Mouse (Mus musculus): ENCODE data around the gene Cish. TPM values are rescaled to one million over a fixed set of nuclear protein-coding genes. Genes with fewer than 3 reads are reported as not detected.

Cish gene
- total and polyA plus RNA-seq, 2 experiments from 2014 or later, result 62.6 to 149 TPM

- H3K4me2 ChIP-seq (ENCODE audit: low read depth, low read length), result no peak overlapping the region
- H3K4me1 ChIP-seq (ENCODE audit: control insufficient read depth, insufficient read depth), result peaks cover 29% of the 10 kb centered on the region
- no peaks in the 10 kb centered on the region for H3K36me3 ChIP-seq (replicated peaks; ENCODE audit: control insufficient read depth, insufficient read depth, low read length)
- no peaks in the 10 kb centered on the region for H3K27me3 ChIP-seq (ENCODE audit: control insufficient read depth, insufficient read depth, low read length)
- no peaks in the 10 kb centered on the region for H3K9me3 ChIP-seq (replicated peaks; ENCODE audit: control insufficient read depth, low read length)
- H3K27ac ChIP-seq (ENCODE audit: low read depth), result 0 out of 2 replicates have a peak overlapping the region, but pooled peaks have one; percentile 17
- TF ChIP-seq CTCF (IDR thresholded peaks at IDR 0.05; ENCODE audit: low read depth) (no peak), EP300 (IDR thresholded peaks at IDR 0.05; ENCODE audit: low read depth) (no peak)
- DNase-seq (ENCODE audit: low spot score), result no peak
- 57% methylated on average over 10 of the region's 10 CpGs for WGBS
- H3K9ac ChIP-seq (replicated peaks; ENCODE audit: low read depth, low read length), result no peak overlapping the region
- no peak overlapping the region for H3K4me3 ChIP-seq (ENCODE audit: low read depth, low read length)
- no peak for ATAC-seq (ENCODE audit: insufficient read depth, low read depth)
Observed at GRCm38 (mm10) chr9:107312811-107313584, 17.2 kb downstream of the Cish start.

GRCm38 (mm10) chr9:107313926-107314325, 18.1 kb downstream of the Cish start:
- Histone ChIP-seq H3K27ac (ENCODE audit: low read depth) (no peak overlapping the region), H3K9me3 (replicated peaks; ENCODE audit: control insufficient read depth, low read length) (no peaks in the 10 kb centered on the region), H3K27me3 (ENCODE audit: control insufficient read depth, insufficient read depth, low read length) (no peaks in the 10 kb centered on the region), H3K9ac (replicated peaks; ENCODE audit: low read depth, low read length) (no peak overlapping the region), H3K4me2 (ENCODE audit: low read depth, low read length) (no peak overlapping the region), H3K4me3 (ENCODE audit: low read depth, low read length) (no peak overlapping the region), H3K36me3 (replicated peaks; ENCODE audit: control insufficient read depth, insufficient read depth, low read length) (no peaks in the 10 kb centered on the region), H3K4me1 (ENCODE audit: control insufficient read depth, insufficient read depth) (peaks cover 20% of the 10 kb centered on the region)
- no peak for ATAC-seq (ENCODE audit: insufficient read depth, low read depth)
- no peak for DNase-seq (ENCODE audit: low spot score)
- WGBS, result 49% methylated on average over 3 of the region's 3 CpGs
- no peak for TF ChIP-seq CTCF (IDR thresholded peaks at IDR 0.05; ENCODE audit: low read depth)
- no peak for TF ChIP-seq EP300 (IDR thresholded peaks at IDR 0.05; ENCODE audit: low read depth)

GRCm38 (mm10) chr9:107315791-107316190, 20.0 kb downstream of the Cish start:
- 48% methylated on average over 2 of the region's 2 CpGs for WGBS
- H3K4me3 ChIP-seq (ENCODE audit: low read depth, low read length), result no peak overlapping the region
- H3K36me3 ChIP-seq (replicated peaks; ENCODE audit: control insufficient read depth, insufficient read depth, low read length), result no peaks in the 10 kb centered on the region
- ATAC-seq (ENCODE audit: insufficient read depth, low read depth) (peak; percentile 17; the same call in 1 of the 2 replicates), DNase-seq (ENCODE audit: low spot score) (no peak)
- H3K9me3 ChIP-seq (replicated peaks; ENCODE audit: control insufficient read depth, low read length), result no peaks in the 10 kb centered on the region
- H3K27ac ChIP-seq (ENCODE audit: low read depth), result no peak overlapping the region
- peaks cover 10% of the 10 kb centered on the region for H3K4me1 ChIP-seq (ENCODE audit: control insufficient read depth, insufficient read depth)
- H3K4me2 ChIP-seq (ENCODE audit: low read depth, low read length), result no peak overlapping the region
- TF ChIP-seq CTCF (IDR thresholded peaks at IDR 0.05; ENCODE audit: low read depth) (no peak), EP300 (IDR thresholded peaks at IDR 0.05; ENCODE audit: low read depth) (no peak)
- H3K27me3 ChIP-seq (ENCODE audit: control insufficient read depth, insufficient read depth, low read length), result no peaks in the 10 kb centered on the region
- no peak overlapping the region for H3K9ac ChIP-seq (replicated peaks; ENCODE audit: low read depth, low read length)

GRCm38 (mm10) chr9:107322461-107323050, 26.7 kb downstream of the Cish start:
- Histone ChIP-seq H3K4me2 (ENCODE audit: low read depth, low read length) (no peak overlapping the region), H3K4me1 (ENCODE audit: control insufficient read depth, insufficient read depth) (peaks cover 43% of the 10 kb centered on the region), H3K27me3 (ENCODE audit: control insufficient read depth, insufficient read depth, low read length) (no peaks in the 10 kb centered on the region), H3K36me3 (replicated peaks; ENCODE audit: control insufficient read depth, insufficient read depth, low read length) (no peaks in the 10 kb centered on the region), H3K4me3 (ENCODE audit: low read depth, low read length) (no peak overlapping the region), H3K9me3 (replicated peaks; ENCODE audit: control insufficient read depth, low read length) (no peaks in the 10 kb centered on the region), H3K9ac (replicated peaks; ENCODE audit: low read depth, low read length) (no peak overlapping the region), H3K27ac (ENCODE audit: low read depth) (peak overlapping the region; percentile 90)
- no peak for DNase-seq (ENCODE audit: low spot score)
- TF ChIP-seq CTCF (IDR thresholded peaks at IDR 0.05; ENCODE audit: low read depth) (no peak), EP300 (IDR thresholded peaks at IDR 0.05; ENCODE audit: low read depth) (no peak)
- 61% methylated on average over 8 of the region's 8 CpGs for WGBS
- ATAC-seq (ENCODE audit: insufficient read depth, low read depth), result no peak

GRCm38 (mm10) chr9:107323558-107323957, 27.7 kb downstream of the Cish start:
- 3% methylated on average over 6 of the region's 6 CpGs for WGBS
- H3K4me1 ChIP-seq (ENCODE audit: control insufficient read depth, insufficient read depth), result peaks cover 43% of the 10 kb centered on the region
- H3K4me2 ChIP-seq (ENCODE audit: low read depth, low read length), result no peak overlapping the region
- H3K9ac ChIP-seq (replicated peaks; ENCODE audit: low read depth, low read length), result no peak overlapping the region
- ATAC-seq (ENCODE audit: insufficient read depth, low read depth) (peak; percentile 87), DNase-seq (ENCODE audit: low spot score) (peak; percentile 89)
- H3K9me3 ChIP-seq (replicated peaks; ENCODE audit: control insufficient read depth, low read length), result no peaks in the 10 kb centered on the region
- no peak for TF ChIP-seq CTCF (IDR thresholded peaks at IDR 0.05; ENCODE audit: low read depth)
- TF ChIP-seq EP300 (IDR thresholded peaks at IDR 0.05; ENCODE audit: low read depth), result peak; percentile 100
- H3K4me3 ChIP-seq (ENCODE audit: low read depth, low read length), result no peak overlapping the region
- no peaks in the 10 kb centered on the region for H3K36me3 ChIP-seq (replicated peaks; ENCODE audit: control insufficient read depth, insufficient read depth, low read length)
- H3K27ac ChIP-seq (ENCODE audit: low read depth), result peak overlapping the region; percentile 90
- no peaks in the 10 kb centered on the region for H3K27me3 ChIP-seq (ENCODE audit: control insufficient read depth, insufficient read depth, low read length)
